17 mouse cellular contexts compared by ENCODE assay signal in the genomic region with DNA sequence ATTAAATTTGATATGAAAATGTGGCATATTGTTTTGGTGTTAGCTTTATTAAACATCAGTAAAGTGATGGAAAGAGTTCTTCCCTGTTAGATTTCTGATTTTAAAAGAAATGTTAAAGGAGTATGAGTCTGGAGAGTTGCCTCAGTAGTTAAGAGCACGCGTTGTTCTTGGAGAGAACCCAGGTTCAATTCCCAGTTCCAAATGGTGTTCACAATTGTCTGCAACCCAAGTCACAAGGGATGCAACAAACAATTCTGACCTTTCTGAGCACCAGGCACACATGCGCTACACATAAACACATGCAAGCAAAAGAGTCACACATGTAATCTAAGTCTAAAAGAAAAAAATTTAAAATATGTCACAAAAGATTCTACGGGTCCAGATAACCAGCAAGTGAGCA. TPM values are rescaled to one million over a fixed set of nuclear protein-coding genes. Genes with fewer than 3 reads are reported as not detected.
"Had no signal": no experiment of that assay in that cellular context is flagged by ENCODE, and none has a peak within 500 bp of the region (broad histone marks: within the 10 kb centered on the region; RNA-seq: fewer than 3 reads in every experiment).

No protein-coding gene starts in this region.

- DNase-seq: kidney, postnatal 14 days; kidney, postnatal 4 days; layer of hippocampus, adult 9-11 months; layer of hippocampus, postnatal 36 days; liver, embryonic 13.5 days; lung, adult 2 months; lung, postnatal 14 days; lung, postnatal 4 days; midbrain, embryonic 14.5 days; thymus, adult 2 months; thymus, postnatal 14 days; thymus, postnatal 4 days had no signal

- H3K27ac ChIP-seq: left cerebral cortex, adult 2 months; liver, embryonic 13.5 days; stomach, postnatal 0 days had no signal

- H3K9me3 ChIP-seq: liver, embryonic 13.5 days had no signal

- H3K27me3 ChIP-seq: liver, embryonic 13.5 days had no signal

- H3K4me2 ChIP-seq: liver, embryonic 13.5 days; midbrain, embryonic 11.5 days had no signal

- H3K9ac ChIP-seq: liver, embryonic 13.5 days had no signal

- H3K4me3 ChIP-seq: left cerebral cortex, adult 2 months; liver, embryonic 13.5 days had no signal

RNA-seq across cellular contexts. Expression of a gene that starts 57.0 kb away (rescaled TPM):
- total RNA-seq: liver, adult 2 months; megakaryocyte-erythroid progenitor cell, adult 5-6 weeks had no signal
- polyA plus RNA-seq: liver, adult 2 months had no signal
